Mouse (Mus musculus) embryonic facial prominence, embryonic 12.5 days (tissue): ENCODE measurements around the gene Fstl1. TPM values are rescaled to one million over a fixed set of nuclear protein-coding genes. Genes with fewer than 3 reads are reported as not detected.

Experiments
- ATAC-seq: fragments of 200-750 bp; cut with Nextera tagmentation; 2 replicates; pipeline ENCODE4 v1.8.0; 2017; ENCODE audit not compliant: insufficient number of reproducible peaks, insufficient read depth, low FRiP score, low TSS enrichment
- H3K27ac ChIP-seq: fragments of 300-500 bp; sonication (generic); 2 replicates; pipeline ENCODE4 v1.5.1; 2016; ENCODE audit warnings: mild to moderate bottlenecking
- H3K27me3 ChIP-seq: fragments of 300-500 bp; sonication (generic); 2 replicates; pipeline ENCODE4 v1.6.1; 2016; ENCODE audit warnings: mild to moderate bottlenecking, moderate library complexity
- H3K36me3 ChIP-seq: fragments of 300-500 bp; sonication (generic); 2 replicates; pipeline ENCODE4 v1.6.1; 2016; ENCODE audit warnings: mild to moderate bottlenecking
- H3K4me1 ChIP-seq: fragments of 300-500 bp; sonication (generic); 2 replicates; pipeline ENCODE4 v1.6.1; 2016
- H3K4me2 ChIP-seq: fragments of 300-500 bp; sonication (generic); replicated peaks from 2 replicates; pipeline ENCODE4 v1.6.1; 2016; ENCODE audit warnings: mild to moderate bottlenecking, moderate library complexity
- H3K4me3 ChIP-seq: fragments of 300-500 bp; sonication (generic); 2 replicates; pipeline ENCODE4 v1.5.1; 2016; ENCODE audit warnings: mild to moderate bottlenecking
- H3K9ac ChIP-seq: fragments of 300-500 bp; sonication (generic); 2 replicates; pipeline ENCODE4 v1.6.1; 2016; ENCODE audit warnings: mild to moderate bottlenecking, moderate library complexity
- H3K9me3 ChIP-seq: fragments of 300-500 bp; sonication (generic); 2 replicates; pipeline ENCODE4 v1.6.1; 2016; ENCODE audit warnings: mild to moderate bottlenecking, moderate library complexity
- WGBS: fragments of 180-500 bp; shearing (Covaris S2); methylation state at CpG from one replicate; pipeline ENCODE4 v1.1.7; 2016; 5-methylcytosine and 5-hydroxymethylcytosine counted together
- polyA plus RNA-seq: library from polyadenylated mRNA; unstranded; fragments of >200 nt; fragmentation: Nextera tagmentation; extraction: Ambion mirVana; gene quantifications from 2 replicates; pipeline ENCODE4 v1.2.1, GENCODE M21; 2016

Gene Fstl1
- polyA plus RNA-seq, 1 experiment from 2014 or later, result 537 TPM

GRCm38 (mm10) chr16:37757223-37757622, 19.4 kb upstream of the Fstl1 start:
- no peak overlapping the region for H3K9ac ChIP-seq
- no peak overlapping the region for H3K27ac ChIP-seq
- H3K36me3 ChIP-seq, result no peaks in the 10 kb centered on the region
- no peak overlapping the region for H3K4me3 ChIP-seq
- H3K9me3 ChIP-seq, result no peaks in the 10 kb centered on the region
- no peak overlapping the region for H3K4me2 ChIP-seq
- peaks cover 18% of the 10 kb centered on the region; the same call in 1 of the 2 replicates for H3K4me1 ChIP-seq
- 76% methylated on average over 2 of the region's 2 CpGs for WGBS
- ATAC-seq, result no peak
- H3K27me3 ChIP-seq, result no peaks in the 10 kb centered on the region

- Histone ChIP-seq H3K36me3 (no peaks in the 10 kb centered on the region), H3K27ac (no peak overlapping the region), H3K9ac (no peak overlapping the region), H3K9me3 (no peaks in the 10 kb centered on the region), H3K27me3 (no peaks in the 10 kb centered on the region), H3K4me3 (no peak overlapping the region), H3K4me1 (peaks cover 18% of the 10 kb centered on the region; the same call in 1 of the 2 replicates), H3K4me2 (no peak overlapping the region)
- no peak for ATAC-seq
- WGBS, result 35% methylated on average over 5 of the region's 5 CpGs
Observed at GRCm38 (mm10) chr16:37763797-37764196, 12.9 kb upstream of the Fstl1 start.

- Histone ChIP-seq H3K27ac (peak overlapping the region; percentile 94), H3K9ac (peak overlapping the region; percentile 93), H3K27me3 (no peaks in the 10 kb centered on the region), H3K36me3 (peaks cover 10% of the 10 kb centered on the region), H3K4me2 (peak overlapping the region; percentile 59), H3K4me3 (peak overlapping the region; percentile 88), H3K4me1 (peaks cover 30% of the 10 kb centered on the region), H3K9me3 (no peaks in the 10 kb centered on the region)
- WGBS, result 32% methylated on average over 14 of the region's 14 CpGs
- ATAC-seq, result peak; percentile 16; the same call in 1 of the 2 replicates
Observed at GRCm38 (mm10) chr16:37776166-37776859, 360 bp upstream of the Fstl1 start.

- H3K9ac ChIP-seq, result peak overlapping the region; percentile 93
- no peaks in the 10 kb centered on the region for H3K9me3 ChIP-seq
- ATAC-seq, result peak; percentile 54; the same call in 1 of the 2 replicates
- peaks cover 30% of the 10 kb centered on the region for H3K4me1 ChIP-seq
- H3K27me3 ChIP-seq, result no peaks in the 10 kb centered on the region
- H3K4me2 ChIP-seq, result peak overlapping the region; percentile 59
- peak overlapping the region; percentile 94 for H3K27ac ChIP-seq
- peaks cover 21% of the 10 kb centered on the region for H3K36me3 ChIP-seq
- H3K4me3 ChIP-seq, result peak overlapping the region; percentile 88
- 8% methylated on average over 4 of the region's 4 CpGs for whole genome bisulfite sequencing
Observed at GRCm38 (mm10) chr16:37777796-37778475, 1.3 kb downstream of the Fstl1 start.

- WGBS, result 31% methylated on average over 5 of the region's 5 CpGs
- H3K27me3 ChIP-seq, result no peaks in the 10 kb centered on the region
- H3K36me3 ChIP-seq, result peaks cover 27% of the 10 kb centered on the region
- H3K4me1 ChIP-seq, result peaks cover 30% of the 10 kb centered on the region
- H3K4me2 ChIP-seq, result peak overlapping the region; percentile 59
- H3K9me3 ChIP-seq, result no peaks in the 10 kb centered on the region
- peak overlapping the region; percentile 88 for H3K4me3 ChIP-seq
- H3K27ac ChIP-seq, result peak overlapping the region; percentile 94
- ATAC-seq, result no peak
- H3K9ac ChIP-seq, result peak overlapping the region; percentile 41; the same call in 1 of the 2 replicates
Observed at GRCm38 (mm10) chr16:37778529-37778928, 1.9 kb downstream of the Fstl1 start.

GRCm38 (mm10) chr16:37779651-37780280, 3.1 kb downstream of the Fstl1 start:
- WGBS, result 70% methylated on average over 7 of the region's 7 CpGs
- Histone ChIP-seq H3K4me3 (peak overlapping the region; percentile 13), H3K9me3 (no peaks in the 10 kb centered on the region), H3K4me2 (peak overlapping the region; percentile 59), H3K9ac (0 out of 2 replicates have a peak overlapping the region, but pooled peaks have one; percentile 41), H3K27me3 (no peaks in the 10 kb centered on the region), H3K36me3 (peaks cover 37% of the 10 kb centered on the region), H3K27ac (peak overlapping the region; percentile 50; the same call in 1 of the 2 replicates), H3K4me1 (peaks cover 32% of the 10 kb centered on the region)
- ATAC-seq, result no peak

- WGBS, result 58% methylated on average over 1 of the region's 1 CpGs
- no peaks in the 10 kb centered on the region for H3K27me3 ChIP-seq
- H3K4me3 ChIP-seq, result no peak overlapping the region
- H3K4me2 ChIP-seq, result 0 out of 2 replicates have a peak overlapping the region, but pooled peaks have one; percentile 59
- no peak overlapping the region for H3K27ac ChIP-seq
- no peak for ATAC-seq
- no peaks in the 10 kb centered on the region for H3K9me3 ChIP-seq
- peaks cover 42% of the 10 kb centered on the region for H3K36me3 ChIP-seq
- H3K4me1 ChIP-seq, result peaks cover 37% of the 10 kb centered on the region
- no peak overlapping the region for H3K9ac ChIP-seq
Observed at GRCm38 (mm10) chr16:37780386-37780785, 3.7 kb downstream of the Fstl1 start.

GRCm38 (mm10) chr16:37780911-37781310, 4.2 kb downstream of the Fstl1 start:
- Histone ChIP-seq H3K27me3 (no peaks in the 10 kb centered on the region), H3K9me3 (no peaks in the 10 kb centered on the region), H3K4me2 (0 out of 2 replicates have a peak overlapping the region, but pooled peaks have one; percentile 59), H3K36me3 (peaks cover 43% of the 10 kb centered on the region), H3K9ac (no peak overlapping the region), H3K4me3 (no peak overlapping the region), H3K27ac (no peak overlapping the region), H3K4me1 (peaks cover 43% of the 10 kb centered on the region)
- 88% methylated on average over 3 of the region's 3 CpGs for WGBS
- ATAC-seq, result no peak

- ATAC-seq, result no peak
- 68% methylated on average over 3 of the region's 3 CpGs for WGBS
- Histone ChIP-seq H3K27ac (no peak overlapping the region), H3K27me3 (no peaks in the 10 kb centered on the region), H3K9me3 (no peaks in the 10 kb centered on the region), H3K4me2 (no peak overlapping the region), H3K36me3 (peaks cover 59% of the 10 kb centered on the region), H3K9ac (no peak overlapping the region), H3K4me1 (peaks cover 64% of the 10 kb centered on the region), H3K4me3 (no peak overlapping the region)
Observed at GRCm38 (mm10) chr16:37784526-37784925, 7.9 kb downstream of the Fstl1 start.

- H3K36me3 ChIP-seq, result peaks cover 50% of the 10 kb centered on the region
- H3K9me3 ChIP-seq, result no peaks in the 10 kb centered on the region
- no peak overlapping the region for H3K4me3 ChIP-seq
- WGBS, result 39% methylated on average over 9 of the region's 9 CpGs
- H3K4me2 ChIP-seq, result peak overlapping the region; percentile 1
- no peak for ATAC-seq
- H3K27me3 ChIP-seq, result no peaks in the 10 kb centered on the region
- H3K4me1 ChIP-seq, result peaks cover 65% of the 10 kb centered on the region
- H3K9ac ChIP-seq, result peak overlapping the region; percentile 2; the same call in 1 of the 2 replicates
- peak overlapping the region; percentile 95 for H3K27ac ChIP-seq
Observed at GRCm38 (mm10) chr16:37787558-37788194, 11.0 kb downstream of the Fstl1 start.

- Histone ChIP-seq H3K9ac (peak overlapping the region; percentile 2; the same call in 1 of the 2 replicates), H3K4me3 (no peak overlapping the region), H3K36me3 (peaks cover 50% of the 10 kb centered on the region)
Observed at GRCm38 (mm10) chr16:37788367-37789014, 11.8 kb downstream of the Fstl1 start.

More at GRCm38 (mm10) chr16:37788367-37789014, 11.8 kb downstream of the Fstl1 start:
- Histone ChIP-seq H3K4me1 (peaks cover 65% of the 10 kb centered on the region), H3K4me2 (peak overlapping the region; percentile 1), H3K27ac (peak overlapping the region; percentile 95), H3K9me3 (no peaks in the 10 kb centered on the region), H3K27me3 (no peaks in the 10 kb centered on the region)
- 15% methylated on average over 12 of the region's 12 CpGs for WGBS
- peak; percentile 93 for ATAC-seq
